Mouse (Mus musculus) small intestine, adult 2 months (tissue): ENCODE measurements around the gene Lpp.

Experiments
- CTCF ChIP-seq: fragments of 200-500 bp; IDR thresholded peaks from 2 replicates; pipeline ENCODE4 v1.5.1; 2012; ENCODE audit warnings: low read depth, mild to moderate bottlenecking, control low read depth, inconsistent platforms, low read length, moderate library complexity, mixed read lengths; ENCODE audit not compliant: insufficient replicate concordance, insufficient read length; ENCODE audit errors: extremely low read depth
- POLR2A ChIP-seq: fragments of 200-500 bp; IDR thresholded peaks from 2 replicates; pipeline ENCODE4 v1.6.1; 2012; ENCODE audit warnings: low read depth, mild to moderate bottlenecking, control low read depth, inconsistent platforms, low read length, moderate library complexity

DNA sequence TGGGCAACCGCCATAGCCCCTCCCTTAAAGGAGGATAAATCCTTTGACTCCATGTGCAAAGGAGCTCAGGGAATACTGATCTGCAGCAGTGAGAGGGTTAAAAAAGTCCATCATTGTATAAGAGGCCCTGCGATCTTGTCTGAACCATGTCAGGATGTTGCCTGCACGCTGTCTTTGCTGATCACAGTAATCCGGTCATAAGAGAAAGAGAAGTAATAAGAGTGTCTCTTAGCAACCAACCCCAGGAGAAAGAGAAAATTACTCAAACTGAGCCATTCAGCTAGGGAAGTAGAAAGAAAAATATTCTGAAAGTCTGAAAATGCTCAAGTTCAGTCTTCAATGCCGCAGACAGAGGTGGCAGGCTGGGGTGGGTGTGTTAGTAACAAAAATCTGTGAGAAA is 231.0 kb downstream of the Lpp start:
- no peak for TF ChIP-seq POLR2A
- no peak for TF ChIP-seq CTCF
